ENCODE assay signal across 12 mouse cellular contexts in genomic region chrX:160338347-160338985, GRCm38 (mm10).
"Had no signal": no experiment of that assay in that cellular context is flagged by ENCODE, and none has a peak within 500 bp of the region (broad histone marks: within the 10 kb centered on the region; RNA-seq: fewer than 3 reads in every experiment).

No protein-coding gene starts in this region.

- H3K9ac ChIP-seq: limb, embryonic 15.5 days; liver, embryonic 13.5 days; midbrain, embryonic 15.5 days; neural tube, embryonic 13.5 days had no signal

- ATAC-seq: intestine, embryonic 16.5 days; lung, postnatal 0 days; midbrain, embryonic 15.5 days had no signal

- DNase-seq: layer of hippocampus, postnatal 36 days; liver, embryonic 13.5 days; lung, adult 18-20 months; lung, postnatal 4 days; right cerebral cortex, postnatal 14 days; thymus, postnatal 4 days had no signal

- H3K4me2 ChIP-seq: limb, embryonic 15.5 days; liver, embryonic 13.5 days; midbrain, embryonic 15.5 days; neural tube, embryonic 13.5 days had no signal

- H3K9me3 ChIP-seq: limb, embryonic 15.5 days; liver, embryonic 13.5 days; midbrain, embryonic 10.5 days; midbrain, embryonic 15.5 days; neural tube, embryonic 13.5 days had no signal

- H3K36me3 ChIP-seq: limb, embryonic 15.5 days; liver, embryonic 13.5 days; midbrain, embryonic 10.5 days; midbrain, embryonic 15.5 days; neural tube, embryonic 13.5 days had no signal

- H3K4me3 ChIP-seq: limb, embryonic 15.5 days; liver, embryonic 13.5 days; midbrain, embryonic 10.5 days; midbrain, embryonic 15.5 days; neural tube, embryonic 13.5 days had no signal

- H3K27me3 ChIP-seq: limb, embryonic 15.5 days; liver, embryonic 13.5 days; midbrain, embryonic 15.5 days had no signal

- H3K4me1 ChIP-seq: limb, embryonic 15.5 days; liver, embryonic 13.5 days; midbrain, embryonic 10.5 days; midbrain, embryonic 15.5 days; neural tube, embryonic 13.5 days had no signal

- H3K27ac ChIP-seq: limb, embryonic 15.5 days; liver, embryonic 13.5 days; midbrain, embryonic 10.5 days; midbrain, embryonic 15.5 days; neural tube, embryonic 13.5 days had no signal
